Mouse (Mus musculus) liver, adult 2 months (tissue): ENCODE data around the gene Nrp1.

Source experiments
- CTCF ChIP-seq: fragments of 200-500 bp; IDR thresholded peaks from 2 replicates; pipeline ENCODE4 v1.5.1; 2011; ENCODE audit warnings: low read depth, low read length, control low read depth
- POLR2A ChIP-seq: fragments of 200-500 bp; IDR thresholded peaks from 2 replicates; pipeline ENCODE4 v1.6.1; 2011; ENCODE audit warnings: low read length, control low read depth; ENCODE audit not compliant: insufficient read depth; ENCODE audit errors: extremely low read depth

- TF ChIP-seq CTCF (no peak), POLR2A (no peak)
These were observed 77.3 kb downstream of the Nrp1 start for GRCm38 (mm10) chr8:128435749-128436148.
